Mouse (Mus musculus): ENCODE measurements around the gene Ccn1. TPM values are rescaled to one million over a fixed set of nuclear protein-coding genes. Genes with fewer than 3 reads are reported as not detected.

Gene Ccn1
- polyA plus RNA-seq, 1 experiment from 2014 or later, result 58.7 TPM

Other genes starting within 250 kb of the Ccn1 start
- 45.7 and 46.8 TPM in 2 replicates for gene Znhit6, start 73.8 kb downstream of the Ccn1 start, polyA plus RNA-seq (2016; fragmentation: Nextera tagmentation; extraction: Ambion mirVana)
- gene Ddah1, start 108.7 kb upstream of the Ccn1 start, polyA plus RNA-seq (2016; fragmentation: Nextera tagmentation; extraction: Ambion mirVana), result 21.7 and 25.4 TPM in 2 replicates

All from limb, embryonic 12.5 days (tissue).